Mouse (Mus musculus): ENCODE measurements around the gene 4930469K13Rik.

DNA sequence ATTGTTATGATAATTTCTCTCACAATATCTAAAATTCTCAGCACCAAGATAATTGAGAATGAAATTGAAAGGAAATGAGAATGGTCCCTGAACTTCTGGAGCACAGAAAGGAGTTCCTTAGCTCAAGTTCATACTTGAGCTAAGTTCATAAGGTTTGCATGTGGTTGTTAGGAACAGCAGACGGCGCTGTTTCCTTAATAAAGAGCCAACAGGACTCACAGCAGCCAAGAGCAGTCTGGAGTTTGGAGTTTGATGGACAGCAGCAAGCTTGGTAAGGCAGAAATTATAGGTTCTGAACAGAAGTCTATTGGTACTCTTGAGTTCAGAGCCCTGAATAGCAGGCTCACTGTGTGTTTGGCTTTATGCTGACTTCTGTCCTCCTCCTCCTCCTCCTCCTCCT lies 24.8 kb upstream of the 4930469K13Rik start:
- TF ChIP-seq CTCF (IDR thresholded peaks at IDR 0.05; ENCODE audit: control insufficient read depth, insufficient read depth, low read length) (no peak), POLR2A (IDR thresholded peaks at IDR 0.05; ENCODE audit: borderline replicate concordance, control insufficient read depth, low read depth, low read length) (no peak)
